ENCODE assay signal across 12 mouse cellular contexts in genomic region chr4:116282211-116282610, GRCm38 (mm10).
DNase-seq lines count a peak whose midpoint lies in the region; ATAC-seq and TF ChIP-seq lines count a peak whose summit lies in the region.
"Had no signal": no experiment of that assay in that cellular context is flagged by ENCODE, and none has a peak within 500 bp of the region (broad histone marks: within the 10 kb centered on the region; RNA-seq: fewer than 3 reads in every experiment).

No protein-coding gene starts in this region.

- no peak for TF ChIP-seq POLR2A in liver, adult 2 months (IDR thresholded peaks at IDR 0.05; ENCODE audit: extremely low read depth, insufficient read depth, low read length)

- H3K4me1 ChIP-seq in forebrain, postnatal 0 days (ENCODE audit: insufficient read depth), result no peaks in the 10 kb centered on the region
- no peaks in the 10 kb centered on the region for H3K4me1 ChIP-seq in forebrain, embryonic 16.5 days (replicated peaks; ENCODE audit: control insufficient read depth, insufficient read depth, low read length)
- H3K4me1 ChIP-seq in liver, adult 2 months (ENCODE audit: control insufficient read depth, insufficient read depth, low read length), result no peaks in the 10 kb centered on the region
- H3K4me1 ChIP-seq in liver, embryonic 12.5 days, result no peaks in the 10 kb centered on the region
- H3K4me1 ChIP-seq: heart, embryonic 12.5 days; lung, embryonic 15.5 days had no signal

- H3K4me2 ChIP-seq in forebrain, postnatal 0 days (ENCODE audit: low read depth), result no peak overlapping the region
- no peak overlapping the region for H3K4me2 ChIP-seq in forebrain, embryonic 16.5 days (ENCODE audit: low read length)
- H3K4me2 ChIP-seq in liver, embryonic 12.5 days, result no peak overlapping the region
- H3K4me2 ChIP-seq: heart, embryonic 12.5 days; lung, embryonic 15.5 days had no signal

- ATAC-seq in forebrain, postnatal 0 days, result no peak
- ATAC-seq in forebrain, embryonic 16.5 days, result no peak
- no peak for ATAC-seq in liver, embryonic 12.5 days

- no peaks in the 10 kb centered on the region for H3K9me3 ChIP-seq in forebrain, postnatal 0 days (ENCODE audit: low read length)
- H3K9me3 ChIP-seq in forebrain, embryonic 16.5 days (ENCODE audit: control insufficient read depth, low read length), result no peaks in the 10 kb centered on the region
- no peaks in the 10 kb centered on the region for H3K9me3 ChIP-seq in liver, embryonic 12.5 days (replicated peaks)
- H3K9me3 ChIP-seq: heart, embryonic 12.5 days; lung, embryonic 15.5 days had no signal

- no peak overlapping the region for H3K27ac ChIP-seq in forebrain, postnatal 0 days (ENCODE audit: low read depth, low read length)
- no peak overlapping the region for H3K27ac ChIP-seq in forebrain, embryonic 16.5 days (ENCODE audit: low read length)
- no peak overlapping the region for H3K27ac ChIP-seq in liver, adult 2 months (replicated peaks; ENCODE audit: insufficient read depth, low read depth, low read length)
- H3K27ac ChIP-seq in liver, embryonic 12.5 days, result no peak overlapping the region
- H3K27ac ChIP-seq: lung, embryonic 15.5 days had no signal

- no peaks in the 10 kb centered on the region for H3K79me2 ChIP-seq in liver, adult 2 months (ENCODE audit: control insufficient read depth, insufficient read depth, low read length)

- H3K27me3 ChIP-seq in forebrain, postnatal 0 days (ENCODE audit: insufficient read depth, low read length), result no peaks in the 10 kb centered on the region
- H3K27me3 ChIP-seq in forebrain, embryonic 16.5 days (replicated peaks; ENCODE audit: control insufficient read depth, insufficient read depth, low read length), result no peaks in the 10 kb centered on the region
- H3K27me3 ChIP-seq in liver, adult 2 months (ENCODE audit: control insufficient read depth, insufficient read depth, low read length), result no peaks in the 10 kb centered on the region
- no peaks in the 10 kb centered on the region for H3K27me3 ChIP-seq in liver, embryonic 12.5 days (replicated peaks)
- H3K27me3 ChIP-seq: heart, embryonic 12.5 days; lung, embryonic 15.5 days had no signal

- no peak for DNase-seq in forebrain, postnatal 0 days
- no peak for DNase-seq in liver, adult 2 months (ENCODE audit: extremely low read depth, low read depth, low spot score)
- peak; percentile 18 to 33 for DNase-seq in adrenal gland, postnatal 36 days
- peak; percentile 17 for DNase-seq in retina, embryonic 14.5 days (ENCODE audit: low spot score)
- DNase-seq in T-cell, adult 2 months (ENCODE audit: low spot score), result no peak
- DNase-seq in urinary bladder, postnatal 36 days (ENCODE audit: low spot score in 2 of 2), result no peak
- DNase-seq: layer of hippocampus, adult 9-11 months had no signal

- peaks cover 9% of the 10 kb centered on the region for H3K36me3 ChIP-seq in forebrain, postnatal 0 days (ENCODE audit: insufficient read depth)
- peaks cover 24% of the 10 kb centered on the region for H3K36me3 ChIP-seq in forebrain, embryonic 16.5 days (ENCODE audit: control insufficient read depth, insufficient read depth)
- H3K36me3 ChIP-seq in liver, adult 2 months (ENCODE audit: control insufficient read depth, insufficient read depth, low read length), result no peaks in the 10 kb centered on the region
- H3K36me3 ChIP-seq in liver, embryonic 12.5 days, result no peaks in the 10 kb centered on the region

- whole genome bisulfite sequencing in forebrain, postnatal 0 days, result 73% methylated on average over 2 of the region's 2 CpGs
- 74% methylated on average over 2 of the region's 2 CpGs for WGBS in forebrain, embryonic 16.5 days
- 89% methylated on average over 2 of the region's 2 CpGs for WGBS in liver, adult 2 months
- 56% methylated on average over 2 of the region's 2 CpGs for WGBS in liver, embryonic 12.5 days (ENCODE audit: insufficient replicate concordance)

- no peak overlapping the region for H3K9ac ChIP-seq in forebrain, postnatal 0 days
- H3K9ac ChIP-seq in forebrain, embryonic 16.5 days (replicated peaks; ENCODE audit: low read depth, low read length), result no peak overlapping the region
- no peak overlapping the region for H3K9ac ChIP-seq in liver, adult 2 months (ENCODE audit: low read depth, low read length)
- H3K9ac ChIP-seq in liver, embryonic 12.5 days, result no peak overlapping the region
- H3K9ac ChIP-seq: heart, embryonic 12.5 days; lung, embryonic 15.5 days had no signal

- H3K4me3 ChIP-seq in forebrain, postnatal 0 days (ENCODE audit: low read depth, low read length), result no peak overlapping the region
- H3K4me3 ChIP-seq in forebrain, embryonic 16.5 days (replicated peaks; ENCODE audit: low read length), result no peak overlapping the region
- no peak overlapping the region for H3K4me3 ChIP-seq in liver, adult 2 months (ENCODE audit: insufficient read depth, low read depth, low read length)
- no peak overlapping the region for H3K4me3 ChIP-seq in liver, embryonic 12.5 days
- H3K4me3 ChIP-seq: erythroblast, embryonic 14.5 days; heart, embryonic 12.5 days; lung, embryonic 15.5 days had no signal

- peak; percentile 55 for TF ChIP-seq CTCF in forebrain, postnatal 0 days (IDR thresholded peaks at IDR 0.05; ENCODE audit: low read depth)
- peak; percentile 14; the same call in 1 of the 2 replicates for TF ChIP-seq CTCF in liver, adult 2 months (IDR thresholded peaks at IDR 0.05; ENCODE audit: low read depth, low read length)

Comparison
In these comparisons a context has a peak if more than half of its experiments do, and no peak if none do; other contexts are left out.
1. DNase-seq: peak in adrenal gland, postnatal 36 days (2 of 2) and retina, embryonic 14.5 days (single experiment); none in forebrain, postnatal 0 days (single experiment), liver, adult 2 months (single experiment), T-cell, adult 2 months (single experiment) and urinary bladder, postnatal 36 days (0 of 2).